ENCODE assay signal across 7 mouse cellular contexts in the genomic region with DNA sequence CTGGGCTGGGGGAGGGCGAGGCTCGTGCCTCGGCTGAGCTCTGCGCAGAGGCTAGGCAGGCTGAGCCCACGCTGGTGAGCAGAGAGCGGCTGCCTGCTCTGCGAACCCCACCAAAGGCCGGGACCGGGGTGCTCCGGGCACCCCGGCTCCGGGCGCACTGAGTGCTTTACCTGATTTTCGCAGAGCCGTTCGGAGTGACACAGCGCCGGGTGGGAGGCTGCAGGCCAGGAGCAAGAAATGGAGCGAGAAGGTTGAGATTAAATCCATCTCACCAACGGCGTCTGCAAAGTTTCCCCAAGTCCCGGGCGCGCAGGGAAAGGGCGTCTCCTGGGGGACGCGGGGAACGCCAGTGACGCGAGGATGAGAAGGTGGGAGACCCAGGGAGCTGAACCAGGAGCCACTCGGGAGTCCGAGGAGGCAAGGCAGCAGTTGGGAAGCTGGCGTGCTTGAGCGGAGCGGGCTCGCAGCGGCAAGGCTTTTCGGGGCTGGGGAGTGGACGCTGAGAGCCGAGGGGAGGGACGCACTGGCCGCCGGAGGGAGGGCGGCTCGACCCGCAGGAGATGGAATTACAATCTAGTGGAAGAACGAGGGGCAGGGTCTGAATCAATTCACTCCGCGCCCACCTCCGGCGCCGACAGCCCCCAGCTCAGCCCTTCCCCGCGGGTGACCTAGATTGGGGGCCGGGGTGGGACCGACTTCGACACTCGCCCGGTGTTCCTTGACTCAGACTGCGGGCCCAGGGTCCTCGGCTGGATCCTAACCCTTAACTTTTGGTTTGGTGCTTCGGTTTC. TPM values are rescaled to one million over a fixed set of nuclear protein-coding genes. Genes with fewer than 3 reads are reported as not detected.
DNase-seq lines count a peak whose midpoint lies in the region; ATAC-seq and TF ChIP-seq lines count a peak whose summit lies in the region.

A gene (minus strand): TSS at position 578 of the 791 bp plus-strand sequence.

- H3K9ac ChIP-seq in liver, embryonic 14.5 days (replicated peaks), result no peak within 1 kb of the TSS

- no peaks in the 10 kb centered on the region for H3K36me3 ChIP-seq in forebrain, embryonic 10.5 days (replicated peaks)
- no peaks in the 10 kb centered on the region for H3K36me3 ChIP-seq in liver, embryonic 14.5 days (replicated peaks; ENCODE audit: control insufficient read depth, insufficient read depth, low read depth)

- no peak for TF ChIP-seq EP300 in liver, embryonic 14.5 days (IDR thresholded peaks at IDR 0.05; ENCODE audit: low read depth)

- peaks cover 45% of the 10 kb centered on the region for H3K27me3 ChIP-seq in forebrain, embryonic 10.5 days (ENCODE audit: poor library complexity, severe bottlenecking)
- peaks cover 14% of the 10 kb centered on the region for H3K27me3 ChIP-seq in liver, embryonic 14.5 days (ENCODE audit: control insufficient read depth, insufficient read depth, low read length)

- no peak for TF ChIP-seq CTCF in liver, embryonic 14.5 days (IDR thresholded peaks at IDR 0.05; ENCODE audit: low read depth)

- WGBS in forebrain, embryonic 10.5 days, result under 1% methylated on average over 62 of the region's 62 CpGs
- WGBS in liver, embryonic 14.5 days (ENCODE audit: insufficient replicate concordance), result 2% methylated on average over 61 of the region's 62 CpGs

- no peak for DNase-seq in urinary bladder, adult 2 months (ENCODE audit: low spot score)
- no peak for DNase-seq in urinary bladder, postnatal 10 days (ENCODE audit: low spot score)
- DNase-seq in forebrain, embryonic 10.5 days (ENCODE audit: extremely low spot score, low spot score), result peak; percentile 53
- peak; percentile 44 for DNase-seq in heart, postnatal 4 days
- DNase-seq in liver, embryonic 14.5 days (ENCODE audit: low read depth in 3 of 3, low spot score in 3 of 3), result no peak
- peak; percentile 28 for DNase-seq in ovary, postnatal 10 days (ENCODE audit: low spot score)
- DNase-seq in cerebellum, adult 18-20 months, result no peak

- peaks cover 8% of the 10 kb centered on the region; the same call in 1 of the 2 replicates for H3K9me3 ChIP-seq in forebrain, embryonic 10.5 days
- H3K9me3 ChIP-seq in liver, embryonic 14.5 days (ENCODE audit: control insufficient read depth, low read length), result no peaks in the 10 kb centered on the region

- peak within 1 kb of the TSS; percentile 70 for H3K4me3 ChIP-seq in forebrain, embryonic 10.5 days
- H3K4me3 ChIP-seq in liver, embryonic 14.5 days (ENCODE audit: insufficient read depth in 1 of 2, low read depth in 2 of 2, low read length in 2 of 2), result peak within 1 kb of the TSS; percentile 27 to 38; a peak in 3 of 4 replicates

- ATAC-seq in liver, embryonic 14.5 days (ENCODE audit: insufficient read depth), result no peak

- peaks cover 25% of the 10 kb centered on the region for H3K4me1 ChIP-seq in forebrain, embryonic 10.5 days
- no peaks in the 10 kb centered on the region for H3K4me1 ChIP-seq in liver, embryonic 14.5 days (replicated peaks; ENCODE audit: control insufficient read depth in 2 of 2, insufficient read depth in 2 of 2, low read length in 1 of 2)

- H3K4me2 ChIP-seq in liver, embryonic 14.5 days (ENCODE audit: low read depth), result peak within 1 kb of the TSS; percentile 56

- H3K27ac ChIP-seq in forebrain, embryonic 10.5 days, result peak within 1 kb of the TSS; percentile 82
- H3K27ac ChIP-seq in liver, embryonic 14.5 days, result no peak within 1 kb of the TSS

RNA-seq across cellular contexts. Expression of the gene that starts here (rescaled TPM):
- 10.4 and 14.7 TPM in 2 replicates for polyA plus RNA-seq in urinary bladder, adult 2 months (2012; rRNA removed)
- 4.9 TPM in 2 replicates for polyA plus RNA-seq in forebrain, embryonic 10.5 days (2016; fragmentation: Nextera tagmentation; extraction: Ambion mirVana)
- total RNA-seq in heart, postnatal 4 days (2021), result 10 to 100 TPM in 1 of 2 experiments, 1 to 10 TPM in 1; 9.9 to 12.4 TPM
- polyA plus RNA-seq in liver, embryonic 14.5 days (2012; rRNA removed), result 0.18 and 0.19 TPM in 2 replicates
- 0.28 and 0.51 TPM in 2 replicates for polyA plus RNA-seq in liver, embryonic 14.5 days (2014; fragmentation: Nextera tagmentation; extraction: Ambion mirVana)

Comparison
In these comparisons a context has a peak if more than half of its experiments do, and no peak if none do; other contexts are left out.
1. DNase-seq: peak in forebrain, embryonic 10.5 days (single experiment), heart, postnatal 4 days (single experiment) and ovary, postnatal 10 days (single experiment); none in urinary bladder, adult 2 months (single experiment), urinary bladder, postnatal 10 days (single experiment), liver, embryonic 14.5 days (0 of 3) and cerebellum, adult 18-20 months (0 of 2).